Mouse (Mus musculus) layer of hippocampus, postnatal 14 days (tissue): ENCODE data around the gene Polr2a. TPM values are rescaled to one million over a fixed set of nuclear protein-coding genes. Genes with fewer than 3 reads are reported as not detected.
A peak's percentile ranks its signal among the peaks of the same experiment; 100 is the strongest.
"Not testable (repeated sequence)": the region's sequence is repeated elsewhere in the genome, so short reads cannot be mapped to it uniquely, and the experiment has no call there.

Experiments used
- DNase-seq, 2 experiments: peaks; one replicate each; pipeline ENCODE4 v3.0.0; 2021 to 2022; ENCODE audit warnings: low spot score in 2 of 2, mixed read lengths in 1 of 2
- total RNA-seq, 2 experiments: library from RNA; stranded (reverse); gene quantifications; 2 replicates each; pipeline ENCODE4 v1.2.3; 2021

Gene Polr2a
- total RNA-seq, 2 experiments from 2014 or later = 62.8 to 68.5 TPM

DNA sequence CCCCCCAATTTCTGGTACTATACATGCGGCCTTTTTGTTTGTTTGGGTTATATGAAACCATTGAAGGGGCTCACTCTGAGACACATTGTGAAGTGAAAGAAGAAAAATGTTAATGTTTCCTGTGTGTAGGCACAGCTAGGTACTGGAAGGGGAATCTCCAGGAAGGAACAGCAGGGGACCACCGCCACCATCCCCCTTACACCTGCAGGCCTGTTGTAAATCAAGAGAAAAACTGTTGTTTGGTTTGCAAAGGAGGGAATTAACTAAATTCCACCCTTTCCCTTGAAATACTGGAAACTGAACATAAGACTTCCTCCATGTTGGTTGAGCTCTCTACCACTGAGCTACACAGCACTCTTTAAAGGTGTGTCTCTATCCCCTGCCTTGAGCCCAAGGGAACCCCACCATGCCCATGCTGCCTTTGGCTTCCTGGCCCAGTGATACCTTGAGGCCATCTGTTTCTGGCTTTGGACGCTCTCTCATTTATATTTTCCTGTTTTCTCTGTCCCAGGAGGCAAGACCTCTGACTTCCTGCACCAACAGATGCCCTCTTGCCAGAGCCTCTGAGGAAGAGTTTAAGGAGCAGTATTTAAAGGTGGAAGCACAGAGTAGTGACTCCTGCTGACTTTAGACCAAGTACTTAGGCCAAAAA lies 49.7 kb downstream of the Polr2a start:
- DNase-seq = no peak

DNA sequence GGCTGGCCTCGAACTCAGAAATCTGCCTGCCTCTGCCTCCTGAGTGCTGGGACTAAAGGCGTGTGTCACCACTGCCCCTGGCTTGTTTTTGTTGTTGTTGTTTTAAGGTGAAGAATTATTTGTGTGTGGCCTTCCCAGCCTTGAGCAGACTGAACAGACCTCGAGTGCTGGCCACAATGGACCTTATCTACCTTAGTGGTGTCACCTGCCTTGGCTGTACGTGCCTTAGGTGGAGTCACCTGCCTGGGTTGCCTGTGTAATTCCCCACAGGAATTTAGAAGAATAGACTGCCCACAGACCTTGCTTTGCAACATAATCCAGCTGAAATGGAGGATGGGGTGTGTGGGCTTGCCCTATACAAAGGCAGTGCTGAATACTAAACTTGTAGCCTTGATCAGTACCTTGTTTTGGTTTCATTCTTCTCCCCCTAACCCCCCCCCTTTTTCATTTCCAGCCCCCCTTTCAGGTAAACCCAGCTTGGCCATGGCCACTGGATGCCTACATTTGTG lies 50.5 kb downstream of the Polr2a start:
- DNase-seq = no peak

DNA sequence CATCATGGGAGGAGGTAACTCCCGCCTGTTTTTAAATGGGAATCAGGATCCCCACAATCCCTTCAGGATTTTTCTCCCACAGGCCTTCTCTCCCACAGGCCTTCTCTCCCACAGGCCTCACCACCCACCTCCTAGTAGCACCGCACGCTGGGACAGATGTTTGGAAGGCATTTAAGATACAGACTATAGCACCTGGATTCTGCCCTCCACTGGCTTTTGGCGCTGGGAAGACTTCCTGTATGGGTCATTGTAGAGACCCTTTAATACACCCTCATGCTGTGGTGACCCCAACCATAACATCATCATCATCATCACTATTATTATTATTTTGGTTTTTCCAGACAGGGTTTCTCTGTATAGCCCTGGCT lies 51.0 kb downstream of the Polr2a start:
- DNase-seq = no peak

DNA sequence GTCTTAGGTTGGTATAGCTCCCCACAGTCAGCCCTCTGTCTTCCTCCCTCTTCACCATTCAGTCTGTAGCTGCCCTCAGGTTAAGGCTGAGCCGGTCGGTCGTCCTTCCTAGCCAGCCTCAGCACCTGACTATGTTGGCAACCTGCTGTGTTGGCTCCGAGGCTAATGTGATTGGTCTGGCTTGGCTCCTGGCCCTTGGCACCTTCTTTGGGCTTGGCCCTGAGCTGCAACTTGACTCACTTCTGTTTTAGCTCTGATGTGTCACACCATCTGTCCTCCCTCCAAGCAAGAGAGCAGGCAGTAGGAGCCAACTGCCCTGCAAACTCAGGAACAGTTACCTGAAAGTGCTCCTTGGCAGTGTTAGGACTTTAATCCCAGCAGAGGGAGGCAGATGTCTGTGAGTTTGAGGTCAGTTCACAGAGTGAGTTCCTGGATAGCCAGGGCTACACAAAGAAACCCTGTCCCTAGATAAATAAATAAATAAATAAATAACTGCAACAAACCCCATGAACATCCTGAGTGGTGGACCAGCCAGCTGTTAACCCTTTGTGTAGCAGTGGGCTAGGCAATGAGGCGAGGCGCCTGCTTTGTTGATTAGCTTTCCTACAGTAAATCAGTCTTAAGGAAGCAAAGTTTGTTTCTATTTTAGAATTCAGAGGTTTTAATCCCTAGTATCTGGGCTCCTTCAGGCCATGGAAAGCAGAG lies 51.5 kb downstream of the Polr2a start:
- peak in 1 of 2 experiments; percentile 36 for DNase-seq

DNA sequence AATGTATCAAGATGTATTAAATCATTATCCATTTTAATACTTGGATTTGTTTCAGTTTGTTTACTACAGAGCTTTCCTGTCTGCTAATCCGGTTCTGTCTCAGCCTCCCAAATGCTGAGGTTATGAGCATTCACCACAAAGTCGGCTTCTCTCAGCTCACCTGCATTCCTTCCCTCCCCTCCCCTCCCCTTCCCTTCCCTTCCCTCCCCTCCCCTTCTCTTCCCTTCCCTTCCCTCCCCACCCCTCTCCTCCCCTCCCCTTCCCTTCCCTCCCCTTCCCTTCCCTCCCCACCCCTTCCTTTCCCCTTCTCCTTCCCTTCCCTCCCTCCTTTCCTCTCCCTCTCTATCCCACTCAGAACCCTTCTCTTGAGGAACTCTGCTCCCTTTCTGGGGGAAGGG lies 53.8 kb downstream of the Polr2a start:
- no peak for DNase-seq

DNA sequence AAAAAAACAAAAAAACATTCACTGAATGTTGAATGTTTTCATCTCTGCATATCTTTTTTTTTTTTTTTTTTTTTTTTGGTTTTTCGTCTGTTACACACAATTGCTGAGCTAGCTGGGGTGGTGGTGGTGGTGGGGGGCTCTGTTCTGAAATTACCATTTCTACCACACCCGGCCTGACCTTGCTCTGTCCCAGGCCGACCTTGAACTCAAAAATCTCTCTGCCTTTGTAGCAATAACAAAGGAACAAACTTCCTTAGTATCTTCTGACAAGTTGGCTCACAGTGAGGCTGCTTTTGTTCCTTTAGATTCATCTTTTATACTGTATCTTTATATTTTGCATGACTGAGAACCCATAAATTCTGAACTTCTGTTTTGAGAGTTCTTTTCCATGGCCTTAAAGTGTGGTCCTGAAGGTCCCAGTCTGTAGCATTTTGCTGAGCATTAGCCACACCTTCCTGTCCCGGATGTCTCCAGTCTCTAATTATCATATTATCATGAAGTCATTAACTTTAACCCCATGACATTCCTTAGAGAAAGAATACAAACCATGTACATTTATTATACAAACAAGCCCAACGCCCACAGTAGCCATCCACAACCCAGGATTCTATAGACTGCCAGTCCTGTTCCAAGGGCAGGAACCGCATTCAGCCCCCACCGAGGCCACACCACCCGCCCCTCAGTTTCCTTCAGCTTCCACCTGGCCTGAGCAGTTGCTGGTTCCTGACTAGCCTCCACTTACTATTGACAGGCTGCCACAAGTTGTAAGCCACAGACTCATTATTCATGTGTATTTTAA lies 54.4 kb downstream of the Polr2a start:
- DNase-seq = no peak

DNA sequence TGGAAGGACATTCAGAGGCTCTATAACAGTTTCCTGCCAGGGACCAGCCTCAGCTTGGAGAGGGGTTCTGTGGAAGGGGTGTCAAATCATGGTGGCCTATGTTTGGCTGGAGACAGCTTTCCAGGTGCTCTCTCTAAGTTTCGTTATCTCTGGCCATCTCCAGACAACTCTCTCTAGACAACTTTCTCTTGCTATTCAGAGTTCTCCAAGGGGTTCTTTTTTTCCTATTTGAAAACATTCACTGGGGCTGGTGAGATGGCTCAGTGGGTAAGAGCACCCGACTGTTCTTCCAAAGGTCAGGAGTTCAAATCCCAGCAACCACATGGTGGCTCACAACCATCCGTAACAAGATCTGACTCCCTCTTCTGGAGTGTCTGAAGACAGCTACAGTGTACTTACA lies 55.1 kb downstream of the Polr2a start:
- DNase-seq = not testable (repeated sequence)

DNA sequence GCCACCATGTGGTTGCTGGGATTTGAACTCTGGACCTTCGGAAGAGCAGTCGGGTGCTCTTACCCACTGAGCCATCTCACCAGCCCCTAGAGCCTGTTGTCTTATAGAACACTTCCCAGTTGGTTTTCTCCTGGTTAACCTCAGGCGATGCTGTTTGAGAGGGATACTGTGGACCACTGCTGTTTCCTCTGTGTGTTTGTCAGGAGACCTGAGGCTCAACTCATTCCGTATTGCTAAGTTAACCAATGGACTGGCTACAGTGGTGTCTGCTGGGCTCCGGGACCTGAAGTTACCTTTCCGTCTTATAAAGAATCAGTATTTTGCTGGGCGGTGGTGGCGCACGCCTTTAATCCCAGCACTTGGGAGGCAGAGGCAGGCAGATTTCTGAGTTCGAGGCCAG lies 55.6 kb downstream of the Polr2a start:
- not testable (repeated sequence) for DNase-seq

DNA sequence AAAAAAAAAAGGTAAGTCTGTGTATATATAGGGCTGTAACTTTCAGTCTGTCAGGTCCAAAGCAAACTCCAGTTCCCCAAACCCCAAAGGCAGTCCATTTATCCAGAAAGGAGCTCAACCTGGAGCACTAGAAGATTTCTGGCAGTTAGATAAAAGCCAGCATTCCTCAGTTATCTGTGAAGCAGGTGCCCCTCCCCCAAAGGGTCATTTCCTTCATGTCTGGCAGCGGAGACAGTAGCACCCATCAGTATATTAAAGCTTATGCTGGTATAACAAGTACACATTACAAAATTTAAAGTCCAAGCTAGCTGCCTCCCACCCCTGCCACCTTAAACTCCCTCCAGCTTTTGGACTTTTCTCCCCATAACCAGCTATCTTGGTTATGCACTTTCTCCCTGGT lies 58.8 kb downstream of the Polr2a start:
- DNase-seq = no peak

DNA sequence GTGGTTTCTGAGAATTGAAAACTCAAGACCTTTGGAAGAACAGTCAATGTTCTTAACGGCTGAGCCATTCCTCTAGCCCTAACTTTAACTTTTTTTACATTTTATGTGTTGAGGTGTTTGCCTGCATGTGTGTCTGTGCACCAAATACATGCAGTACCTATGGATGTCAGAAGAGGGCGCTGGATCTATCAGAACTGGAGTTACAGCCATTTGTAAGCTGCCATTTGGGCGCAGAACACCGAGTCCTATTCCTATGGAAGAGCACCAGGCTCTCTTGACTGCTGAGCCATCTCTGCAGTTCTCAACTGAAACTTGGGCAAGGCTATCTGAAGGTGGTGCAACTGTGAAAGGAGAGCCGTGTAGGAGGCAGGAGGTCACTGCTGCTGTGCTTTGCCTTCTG lies 59.9 kb downstream of the Polr2a start:
- no peak for DNase-seq

DNA sequence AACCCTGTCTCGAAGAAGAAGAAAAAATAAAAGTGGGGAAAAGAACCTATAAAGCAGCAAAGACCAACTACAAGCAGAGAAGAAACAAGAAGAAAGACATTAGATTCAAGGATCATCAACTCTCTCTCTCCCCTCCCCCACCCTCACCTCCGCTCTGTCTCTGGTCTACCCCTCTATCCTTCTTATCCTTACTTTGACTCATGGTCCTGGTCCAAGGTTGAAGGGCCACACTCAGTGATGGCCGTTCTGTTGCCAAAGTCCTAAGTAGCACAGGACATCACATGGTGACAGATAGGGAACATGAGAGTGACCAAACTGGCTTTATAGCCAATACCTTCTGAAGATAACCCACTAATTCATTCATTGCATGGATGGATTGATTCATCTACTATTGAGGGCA lies 61.0 kb downstream of the Polr2a start:
- DNase-seq = no peak

DNA sequence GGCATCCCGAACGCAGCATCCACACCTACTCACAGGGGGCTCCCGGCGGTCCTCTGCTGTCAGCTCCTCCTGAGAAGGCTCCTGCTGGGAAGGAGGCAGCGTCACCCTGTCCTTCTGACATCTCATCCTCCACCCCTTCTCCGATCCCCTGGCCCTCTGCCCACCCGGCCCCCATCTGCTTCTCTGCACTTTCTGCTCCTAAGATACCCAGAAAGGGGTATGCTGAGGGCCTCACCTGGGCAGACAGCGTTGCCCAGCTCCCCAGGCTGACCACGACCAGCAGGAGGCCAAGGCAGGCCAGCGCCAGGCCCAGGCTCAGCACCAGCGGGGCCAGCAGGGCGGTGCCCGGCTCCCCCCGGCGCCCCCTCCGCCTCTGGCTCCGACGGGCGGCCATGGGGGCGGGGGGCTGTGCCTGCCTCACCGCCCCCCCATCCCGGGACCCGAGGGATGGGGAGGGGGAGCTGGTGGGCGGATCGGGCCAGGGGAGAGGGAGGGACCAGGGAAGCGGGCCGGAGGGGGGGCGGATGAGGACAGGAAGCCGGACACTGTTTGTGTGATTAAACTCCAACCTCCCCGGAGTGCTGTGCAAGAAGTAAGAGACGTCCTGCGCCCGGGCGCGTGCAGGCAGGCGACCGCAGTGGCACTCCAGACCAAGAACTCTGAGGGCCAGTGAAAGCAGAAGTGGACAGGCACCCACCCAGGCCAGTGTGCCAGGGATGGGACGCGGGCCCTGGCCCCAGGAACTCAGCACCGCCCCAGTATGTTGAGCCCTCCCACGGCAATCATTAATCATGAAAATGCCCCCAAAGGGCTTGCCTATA lies 62.9 kb downstream of the Polr2a start, which contains the start of the genes Tnfsf12 and Tnfsfm13:
TSS of gene Tnfsf12 (minus strand) at position 489 of the 821 bp plus-strand sequence.
TSS of gene Tnfsfm13 (minus strand) at position 738 of the 821 bp plus-strand sequence.
- DNase-seq = no peak

DNA sequence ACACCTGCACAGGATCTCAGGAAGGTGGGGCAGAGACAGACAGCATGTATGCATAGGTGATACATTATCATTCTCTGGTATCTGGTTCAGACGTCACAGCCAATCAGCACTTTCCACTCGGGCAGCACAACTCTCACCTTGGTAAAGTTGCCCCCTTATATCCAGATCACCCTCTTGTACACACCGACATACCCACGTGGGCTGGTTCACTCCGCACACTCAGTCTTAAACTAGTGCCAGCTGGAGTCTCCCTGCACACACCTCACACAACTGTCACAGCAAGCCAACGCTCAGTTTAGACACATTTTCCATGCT lies 63.4 kb downstream of the Polr2a start:
- DNase-seq = no peak

DNA sequence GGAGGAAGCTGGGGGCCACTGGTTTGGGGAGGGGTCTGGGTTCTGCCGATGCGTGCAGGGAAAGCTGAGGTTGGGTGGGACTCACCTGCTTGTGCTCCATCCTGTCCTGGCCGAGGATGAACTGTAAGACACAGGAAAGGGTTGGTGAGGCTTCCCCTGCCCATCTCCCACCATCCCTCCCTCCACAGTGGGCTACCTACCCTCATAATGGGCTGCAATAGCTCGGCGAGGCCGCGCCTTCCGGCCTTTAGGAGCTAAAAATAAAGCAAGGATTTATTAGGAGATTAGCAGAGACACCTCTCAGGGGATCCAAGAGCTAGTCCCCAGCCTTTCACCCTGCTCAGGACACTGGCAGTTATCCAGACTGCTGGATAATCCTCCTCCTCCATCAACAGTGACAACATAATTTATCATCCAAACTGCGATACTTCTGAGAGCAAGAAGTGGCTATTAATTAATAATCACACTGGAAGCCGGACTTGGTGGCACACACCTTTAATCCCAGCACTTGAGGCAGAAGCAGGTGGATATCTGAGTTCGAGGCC lies 64.9 kb downstream of the Polr2a start:
- DNase-seq = no peak

DNA sequence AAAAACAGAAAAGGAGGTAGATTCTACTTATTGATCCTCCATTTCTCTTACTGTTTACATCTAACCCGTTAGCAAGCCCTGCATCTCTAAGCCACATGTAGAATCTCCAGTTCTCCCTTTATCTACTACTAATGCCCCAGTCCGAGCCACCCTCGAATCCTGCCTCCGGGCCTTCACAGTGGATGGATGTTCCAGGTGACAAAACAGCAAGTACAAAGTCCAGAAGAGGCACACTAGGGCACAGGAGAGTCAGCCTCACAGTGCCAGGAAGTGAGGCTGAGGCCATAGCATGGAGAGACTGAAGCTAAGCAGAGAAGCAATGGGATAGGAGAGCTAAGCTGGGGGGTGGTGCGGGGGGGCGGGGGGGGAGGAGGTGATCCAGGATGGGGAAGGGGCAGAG lies 65.6 kb downstream of the Polr2a start:
- DNase-seq = no peak

DNA sequence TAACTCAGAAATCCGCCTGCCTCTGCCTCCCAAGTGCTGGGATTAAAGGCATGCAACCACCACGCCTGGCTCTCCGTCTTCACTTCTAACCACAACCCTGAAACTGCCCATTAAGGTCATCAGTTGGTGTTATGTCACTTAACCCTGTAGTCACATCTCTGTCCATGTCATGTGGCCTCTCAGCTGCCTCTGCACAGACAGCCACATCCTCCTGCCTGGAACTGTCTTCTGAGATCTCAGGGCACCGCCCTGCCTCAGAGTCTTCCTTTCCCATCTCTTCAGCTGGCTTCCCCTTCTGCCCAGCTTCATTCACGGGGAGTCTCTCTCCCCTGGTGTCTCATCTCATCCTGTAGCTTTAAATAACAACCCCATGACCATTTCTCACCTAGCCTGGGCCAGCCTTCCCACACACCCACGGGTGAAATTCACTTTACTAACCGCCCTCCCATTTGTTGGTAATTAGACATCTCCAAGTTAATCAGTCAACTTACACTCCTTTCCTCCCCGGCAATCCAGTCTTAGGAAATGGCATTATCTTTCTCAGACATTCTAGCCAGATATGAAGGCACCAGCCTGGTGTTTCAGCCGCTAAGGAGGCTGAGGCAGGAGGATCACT lies 66.1 kb downstream of the Polr2a start:
- DNase-seq = no peak

DNA sequence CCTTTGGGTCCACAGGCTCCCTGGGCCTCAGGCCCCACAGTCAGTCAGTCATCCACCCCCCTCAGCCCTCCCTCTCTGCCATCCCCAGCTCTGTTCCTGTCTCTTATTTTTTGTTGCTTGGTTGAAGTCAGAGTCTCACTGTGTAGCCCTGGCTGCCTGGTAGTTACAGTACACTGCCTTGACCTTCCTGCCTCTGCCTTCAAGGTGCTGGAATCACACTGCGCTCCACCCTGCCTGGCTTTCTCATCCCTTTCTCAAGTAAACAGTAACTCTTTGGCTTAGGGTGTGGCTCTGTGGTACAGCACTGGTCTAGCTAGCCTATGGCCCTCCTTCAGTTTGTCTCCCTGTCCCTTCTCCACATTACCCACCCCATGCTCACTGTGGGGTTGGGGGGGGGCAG lies 68.5 kb downstream of the Polr2a start:
- no peak for DNase-seq

DNA sequence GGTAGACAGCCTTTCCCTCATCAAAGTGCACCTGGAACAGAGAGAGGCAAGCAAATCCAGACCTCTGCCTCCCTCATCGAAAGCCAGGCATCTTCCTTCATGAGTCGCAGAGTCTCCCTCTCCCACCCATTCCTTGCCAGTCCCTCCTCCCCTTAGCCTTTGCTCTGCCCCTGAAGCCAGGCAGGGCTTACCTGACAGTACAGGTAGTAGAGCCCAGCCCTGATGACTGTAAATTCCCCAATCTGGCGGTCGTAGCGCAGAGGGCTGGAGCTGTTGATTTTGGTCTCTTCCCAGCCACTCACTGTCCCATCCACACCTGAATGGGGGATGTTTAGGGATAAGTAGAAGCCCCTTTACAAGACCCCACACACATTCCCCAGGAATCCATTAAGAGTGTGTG lies 71.4 kb downstream of the Polr2a start:
- no peak for DNase-seq

DNA sequence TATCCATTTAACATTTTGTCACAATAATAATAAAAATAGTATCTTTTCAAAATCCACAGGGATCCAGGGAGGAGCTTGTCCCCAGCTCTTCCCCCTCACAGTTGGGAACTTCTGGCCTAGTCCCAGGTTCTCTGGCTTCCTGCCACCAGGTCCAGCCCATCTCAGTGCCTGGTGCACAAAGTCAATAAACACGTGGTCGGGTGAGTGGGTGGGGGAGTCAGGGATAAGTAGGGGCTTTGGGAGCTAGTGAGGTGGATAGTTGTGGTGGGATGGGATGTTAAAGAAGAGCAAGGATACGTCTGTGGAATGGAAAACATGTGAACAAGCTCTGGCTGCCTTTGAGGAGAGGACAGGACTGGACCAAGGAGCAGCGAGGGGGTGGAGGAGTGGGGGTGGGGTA lies 72.1 kb downstream of the Polr2a start:
- no peak for DNase-seq

DNA sequence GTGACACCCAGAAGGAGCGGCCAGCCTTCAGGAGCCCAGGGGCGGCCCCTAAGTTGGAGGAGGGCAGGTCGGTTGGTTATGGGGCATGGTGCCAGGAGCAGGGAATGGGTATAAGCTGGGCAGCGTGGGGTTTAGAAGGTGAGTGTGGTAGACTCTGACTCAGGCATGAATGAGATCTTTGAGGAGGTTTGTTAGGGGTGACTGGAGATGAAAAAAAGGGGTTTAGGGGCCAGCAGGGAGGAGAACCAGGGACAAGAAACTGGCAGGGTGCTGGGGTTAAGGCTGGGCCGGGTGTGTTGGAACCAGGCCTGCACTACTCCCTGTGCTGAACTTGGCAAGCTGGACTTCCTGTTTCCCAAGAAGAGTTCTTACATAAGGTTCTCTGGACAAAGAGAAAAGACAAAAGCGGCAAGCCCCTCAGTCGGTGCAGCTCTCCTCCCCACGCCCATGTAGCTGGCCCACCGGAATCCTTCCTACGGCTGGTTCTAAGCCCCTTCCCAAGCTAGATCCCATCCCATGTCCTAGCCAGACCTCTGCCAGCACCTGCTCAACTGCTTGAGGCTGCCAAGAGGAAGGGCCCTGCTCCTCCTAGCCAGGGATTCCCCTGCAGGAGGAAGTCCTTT lies 72.8 kb downstream of the Polr2a start, which contains the start of gene Tnfsf13:
TSS of gene Tnfsf13 (minus strand) at position 259 of the 623 bp plus-strand sequence.
- DNase-seq = peak in 1 of 2 experiments; percentile 77
